Mouse (Mus musculus) left cerebral cortex, adult 8-10 months (tissue): ENCODE data around the gene Cux1. TPM values are rescaled to one million over a fixed set of nuclear protein-coding genes. Genes with fewer than 3 reads are reported as not detected.
"Not testable (repeated sequence)": the region's sequence is repeated elsewhere in the genome, so short reads cannot be mapped to it uniquely, and the experiment has no call there.

ENCODE experiments used
- DNase-seq, 2 experiments: peaks; one replicate each; pipeline ENCODE4 v3.0.0; 2022; ENCODE audit warnings: low spot score in 2 of 2
- microRNA-seq, 2 experiments: library from miRNA; unstranded; fragments of <30 nt; microRNA quantifications; one replicate each; pipeline ENCODE4 v1.2.0; 2022
- total RNA-seq, 4 experiments: library from RNA; stranded (reverse); gene quantifications; 2 replicates each; pipeline ENCODE4 v1.2.4; 2022

The Cux1 gene
- total RNA-seq, 4 experiments from 2014 or later: 101 to 114 (median 107) TPM

GRCm38 (mm10) chr5:136211341-136212102 lies 355.8 kb downstream of the Cux1 start:
- not testable (repeated sequence) for DNase-seq

GRCm38 (mm10) chr5:136210549-136210948 lies 356.7 kb downstream of the Cux1 start:
- no peak for DNase-seq

DNA sequence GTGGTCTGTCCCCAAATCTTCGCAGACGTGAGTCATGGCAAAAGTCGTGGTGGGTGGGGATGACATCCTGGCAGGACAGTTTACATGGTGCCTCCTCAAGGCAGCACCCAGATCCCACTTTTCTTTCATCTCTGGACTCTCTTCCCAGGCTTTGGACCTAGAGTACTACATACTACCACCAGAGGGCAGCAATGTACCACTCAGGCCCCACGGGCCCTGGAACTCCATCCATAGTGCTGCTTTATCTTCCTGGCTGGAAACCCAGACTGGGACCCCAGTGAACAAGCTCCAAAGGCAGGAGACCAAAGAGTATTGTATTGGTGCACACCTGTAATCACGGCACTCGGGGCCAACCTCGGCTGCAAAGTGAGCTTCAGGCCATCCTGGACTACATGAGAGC lies 365.5 kb downstream of the Cux1 start:
- peak in 1 of 2 experiments; percentile 25 for DNase-seq

GRCm38 (mm10) chr5:136199526-136199925 lies 367.8 kb downstream of the Cux1 start:
- DNase-seq: no peak

GRCm38 (mm10) chr5:136198474-136199391 lies 368.6 kb downstream of the Cux1 start, which contains the start of gene Prkrip1:
Prkrip1 (minus strand) TSS chr5:136198963.
- DNase-seq: peak; percentile 87 to 89

Small RNAs within 50 kb of the gene (microRNA-seq; reads per million reads assigned to microRNA genes)
- 0 reads per million in 2 experiments for gene Mir721

Other genes starting within 250 kb of the Cux1 start
- not detected for gene Myl10, start 125.7 kb upstream of the Cux1 start, total RNA-seq